Mouse (Mus musculus) spleen, embryonic (tissue): ENCODE data around the gene Rab4b.

Source experiments
- CTCF ChIA-PET: fragments of 350-600 bp; sonication (Branson Sonifier 250); formaldehyde crosslinking; loops from one replicate; lab custom pipeline; 2022; lab: Charles Lee

The Rab4b gene

GRCm38 (mm10) chr7:27189271-27189931, 10.7 kb upstream of the Rab4b start:
- CTCF ChIA-PET = interaction anchor here (1.2 kb wide), 1 partner anchor 11 kb away, joined by 4 read pairs; no protein-coding TSS in a partner anchor

- CTCF ChIA-PET = interaction anchor here (0.6 kb wide), 1 partner anchor 11 kb away, joined by 3 read pairs; no protein-coding TSS in a partner anchor
These were observed 7.3 kb upstream of the Rab4b start for GRCm38 (mm10) chr7:27185986-27186385.

- CTCF ChIA-PET = no interaction called here
These were observed 6.3 kb upstream of the Rab4b start for GRCm38 (mm10) chr7:27184964-27185363.

GRCm38 (mm10) chr7:27182498-27182897, 3.8 kb upstream of the Rab4b start:
- CTCF ChIA-PET = interaction anchor here (0.7 to 1.8 kb wide), 2 partner anchors 14 to 84 kb away, joined by 4 read pairs; no protein-coding TSS in a partner anchor

GRCm38 (mm10) chr7:27180837-27181695, 2.4 kb upstream of the Rab4b start, which contains the start of the genes Gm21983 and Mia:
TSS of gene Gm21983 (minus strand) at chr7:27181086.
TSS of gene Mia (minus strand) at chr7:27181157.
- CTCF ChIA-PET = interaction anchor here (1.8 kb wide), 1 partner anchor 13 kb away, joined by 4 read pairs; no protein-coding TSS in a partner anchor

- CTCF ChIA-PET = interaction anchor here (2.2 kb wide), 1 partner anchor 20 kb away, joined by 7 read pairs; no protein-coding TSS in a partner anchor
These were observed 1.3 kb upstream of the Rab4b start for GRCm38 (mm10) chr7:27180036-27180435.

GRCm38 (mm10) chr7:27179217-27179918, 672 bp upstream of the Rab4b start:
- CTCF ChIA-PET = interaction anchor here (0.7 to 2.2 kb wide), 2 partner anchors 20 to 990 kb away, joined by 4 to 7 read pairs; partner anchors contain the start of gene Fbl

- CTCF ChIA-PET = interaction anchor here (0.6 to 0.9 kb wide), 3 partner anchors 12 to 262 kb away, joined by 3 to 4 read pairs (median 3); no protein-coding TSS in a partner anchor
These were observed 763 bp downstream of the Rab4b start for GRCm38 (mm10) chr7:27177942-27178323.

- CTCF ChIA-PET = no interaction called here
These were observed 3.8 kb downstream of the Rab4b start for GRCm38 (mm10) chr7:27174896-27175295.

- CTCF ChIA-PET = no interaction called here
These were observed 4.2 kb downstream of the Rab4b start for GRCm38 (mm10) chr7:27174496-27174895.

GRCm38 (mm10) chr7:27170981-27171380, 7.7 kb downstream of the Rab4b start:
- CTCF ChIA-PET = interaction anchor here (0.7 kb wide), 1 partner anchor 447 kb away, joined by 3 read pairs; no protein-coding TSS in a partner anchor

GRCm38 (mm10) chr7:27168371-27168770, 10.3 kb downstream of the Rab4b start:
- CTCF ChIA-PET = interaction anchor here (0.9 kb wide), 1 partner anchor 14 kb away, joined by 4 read pairs; no protein-coding TSS in a partner anchor

GRCm38 (mm10) chr7:27167475-27168094, 11.1 kb downstream of the Rab4b start:
- CTCF ChIA-PET = interaction anchor here (0.9 kb wide), 1 partner anchor 15 kb away, joined by 4 read pairs; no protein-coding TSS in a partner anchor

GRCm38 (mm10) chr7:27166614-27167474, 11.9 kb downstream of the Rab4b start, which contains the start of gene Egln2:
TSS of gene Egln2 (minus strand) at chr7:27166802.
- CTCF ChIA-PET = no interaction called here

- CTCF ChIA-PET = no interaction called here
These were observed 12.5 kb downstream of the Rab4b start for GRCm38 (mm10) chr7:27166229-27166613.

GRCm38 (mm10) chr7:27165696-27166095, 13.0 kb downstream of the Rab4b start:
- CTCF ChIA-PET = no interaction called here

GRCm38 (mm10) chr7:27165007-27165655, 13.6 kb downstream of the Rab4b start:
- CTCF ChIA-PET = no interaction called here

GRCm38 (mm10) chr7:27164112-27164947, 14.4 kb downstream of the Rab4b start:
- CTCF ChIA-PET = interaction anchor here (0.5 kb wide), 1 partner anchor 57 kb away, joined by 3 read pairs; no protein-coding TSS in a partner anchor
